Mouse (Mus musculus) hindbrain, embryonic 16.5 days (tissue): ENCODE data around the gene Cby3. TPM values are rescaled to one million over a fixed set of nuclear protein-coding genes. Genes with fewer than 3 reads are reported as not detected.
A peak's percentile ranks its signal among the peaks of the same experiment; 100 is the strongest.
"Not testable (repeated sequence)": the region's sequence is repeated elsewhere in the genome, so short reads cannot be mapped to it uniquely, and the experiment has no call there.

Source experiments
- ATAC-seq: fragments of 200-750 bp; cut with Nextera tagmentation; 2 replicates; pipeline ENCODE4 v1.8.0; 2017; ENCODE audit warnings: moderate TSS enrichment, moderate library complexity
- H3K27ac ChIP-seq: fragments of 300-500 bp; sonication (generic); 2 replicates; pipeline ENCODE4 v1.5.1; 2014; ENCODE audit warnings: low read depth, mild to moderate bottlenecking, control low read depth, low read length, moderate library complexity
- H3K27me3 ChIP-seq: fragments of 300-500 bp; sonication (generic); replicated peaks from 2 replicates; pipeline ENCODE4 v1.6.1; 2014; ENCODE audit warnings: low read length; ENCODE audit not compliant: control insufficient read depth, insufficient read depth
- H3K36me3 ChIP-seq: fragments of 300-500 bp; sonication (generic); 2 replicates; pipeline ENCODE4 v1.6.1; 2014; ENCODE audit warnings: mild to moderate bottlenecking, low read length, moderate library complexity, mixed read lengths; ENCODE audit not compliant: control insufficient read depth, insufficient read depth
- H3K4me1 ChIP-seq: fragments of 300-500 bp; sonication (generic); 2 replicates; pipeline ENCODE4 v1.6.1; 2014; ENCODE audit warnings: low read depth, low read length; ENCODE audit not compliant: control insufficient read depth, insufficient read depth
- H3K4me2 ChIP-seq: fragments of 300-500 bp; sonication (generic); 2 replicates; pipeline ENCODE4 v1.6.1; 2014; ENCODE audit warnings: mild to moderate bottlenecking, low read length, control low read depth, moderate library complexity
- H3K4me3 ChIP-seq: fragments of 300-500 bp; sonication (generic); 2 replicates; pipeline ENCODE4 v1.5.1; 2014; ENCODE audit warnings: mild to moderate bottlenecking, low read length, control low read depth, moderate library complexity
- H3K9ac ChIP-seq: fragments of 300-500 bp; sonication (generic); 2 replicates; pipeline ENCODE4 v1.6.1; 2014; ENCODE audit warnings: low read depth, mild to moderate bottlenecking, control low read depth, low read length, moderate library complexity
- H3K9me3 ChIP-seq: fragments of 300-500 bp; sonication (generic); 2 replicates; pipeline ENCODE4 v1.6.1; 2014; ENCODE audit warnings: mild to moderate bottlenecking, low read length, moderate library complexity; ENCODE audit not compliant: control insufficient read depth
- WGBS: fragments of 180-500 bp; shearing (Covaris S2); extraction: QIAGEN DNeasy Blood & Tissue Kit; methylation state at CpG from one replicate; pipeline ENCODE4 v1.1.7; 2014; 5-methylcytosine and 5-hydroxymethylcytosine counted together
- polyA plus RNA-seq: library from polyadenylated mRNA; unstranded; fragments of >200 nt; fragmentation: Nextera tagmentation; extraction: Ambion mirVana; gene quantifications from 2 replicates; pipeline ENCODE4 v1.2.1, GENCODE M21; 2015

Gene Cby3
- polyA plus RNA-seq: 0.86 and 2.6 TPM in 2 replicates

DNA sequence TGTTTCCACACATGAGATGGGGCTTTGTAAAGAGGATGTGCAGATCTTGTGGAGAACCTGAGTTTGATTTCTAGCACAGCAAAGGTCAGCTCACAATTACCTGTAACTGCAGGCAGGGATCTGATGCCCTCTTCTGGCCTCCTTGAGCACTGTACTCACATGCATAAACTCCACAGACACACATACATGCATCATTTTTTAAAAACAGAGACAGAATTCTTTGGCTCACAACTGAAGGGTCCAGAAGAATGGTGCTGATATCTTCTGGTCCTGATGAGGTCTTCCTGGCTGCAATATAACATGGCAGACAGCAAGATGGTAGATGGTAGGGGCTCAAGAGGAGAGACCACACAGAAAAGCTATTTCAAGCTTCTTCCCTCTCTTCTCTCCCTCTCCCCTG lies at the start of gene Cby3:
Gene Cby3 (plus strand): TSS at position 301 of the 400 bp plus-strand sequence.
- Histone ChIP-seq H3K4me2 (no peak within 1 kb of the TSS), H3K4me1 (peaks cover 3% of the 10 kb centered on the region; the same call in 1 of the 2 replicates), H3K36me3 (no peaks in the 10 kb centered on the region), H3K27ac (no peak within 1 kb of the TSS), H3K9me3 (no peaks in the 10 kb centered on the region), H3K9ac (no peak within 1 kb of the TSS), H3K27me3 (no peaks in the 10 kb centered on the region), H3K4me3 (no peak within 1 kb of the TSS)
- ATAC-seq: no peak

DNA sequence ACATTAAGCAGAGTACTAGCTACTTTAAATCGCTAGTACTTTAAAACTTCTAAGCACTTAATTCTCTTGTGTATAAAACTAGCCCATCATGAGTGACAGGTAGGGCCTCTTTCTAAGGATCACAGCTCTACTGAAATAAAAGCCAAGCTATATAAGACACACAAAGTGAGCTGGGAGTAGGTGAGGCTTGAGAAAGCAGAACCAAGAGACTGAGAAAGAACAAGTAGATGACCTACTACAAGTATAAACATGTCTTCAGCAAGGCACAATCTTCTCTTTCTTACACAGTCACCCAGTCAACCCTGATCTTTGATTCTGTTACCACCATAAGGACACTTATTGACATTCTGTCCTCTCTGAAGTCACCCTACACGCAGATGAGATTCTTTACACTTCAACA lies 41.5 kb upstream of the Cby3 start:
- Histone ChIP-seq H3K4me3 (no peak overlapping the region), H3K27ac (no peak overlapping the region), H3K9me3 (no peaks in the 10 kb centered on the region), H3K36me3 (peaks cover 14% of the 10 kb centered on the region), H3K4me1 (no peaks in the 10 kb centered on the region), H3K27me3 (no peaks in the 10 kb centered on the region), H3K9ac (no peak overlapping the region), H3K4me2 (no peak overlapping the region)
- ATAC-seq: no peak
- WGBS: 88% methylated on average over 2 of the region's 2 CpGs

DNA sequence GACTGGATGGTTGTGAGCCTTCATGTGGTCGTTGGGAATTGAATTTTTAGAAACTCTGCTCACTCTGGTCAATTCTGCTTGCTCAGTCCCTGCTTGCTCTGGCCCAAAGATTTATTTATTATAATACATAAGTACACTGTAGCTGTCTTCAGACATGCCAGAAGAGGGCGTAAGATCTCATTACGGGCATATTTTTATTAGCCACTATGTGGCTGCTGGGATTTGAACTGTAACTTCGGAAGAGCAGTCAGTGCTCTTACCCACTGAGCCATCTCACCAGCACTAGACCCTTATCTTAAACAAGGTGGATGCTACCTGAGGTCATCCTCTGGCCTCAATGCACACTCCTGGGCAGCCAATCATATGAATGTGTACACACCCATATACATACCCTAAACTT lies 34.9 kb upstream of the Cby3 start:
- not testable (repeated sequence) for H3K9me3 ChIP-seq, H3K9ac ChIP-seq, H3K4me2 ChIP-seq, H3K27me3 ChIP-seq, ATAC-seq, H3K4me3 ChIP-seq, H3K36me3 ChIP-seq, H3K27ac ChIP-seq
- H3K4me1 ChIP-seq: peaks cover 19% of the 10 kb centered on the region
- WGBS: 86% methylated on average over 4 of the region's 4 CpGs

GRCm38 (mm10) chr11:50321239-50321638 lies 33.0 kb upstream of the Cby3 start:
- Histone ChIP-seq H3K27me3 (no peaks in the 10 kb centered on the region), H3K4me3 (no peak overlapping the region), H3K27ac (no peak overlapping the region), H3K4me1 (peaks cover 22% of the 10 kb centered on the region), H3K9ac (no peak overlapping the region), H3K9me3 (no peaks in the 10 kb centered on the region), H3K36me3 (peaks cover 3% of the 10 kb centered on the region; the same call in 1 of the 2 replicates), H3K4me2 (no peak overlapping the region)
- 93% methylated on average over 6 of the region's 6 CpGs for WGBS
- ATAC-seq: no peak

GRCm38 (mm10) chr11:50322345-50322744 lies 31.9 kb upstream of the Cby3 start:
- H3K9me3 ChIP-seq: no peaks in the 10 kb centered on the region
- H3K4me1 ChIP-seq: peaks cover 25% of the 10 kb centered on the region
- H3K27ac ChIP-seq: no peak overlapping the region
- H3K4me2 ChIP-seq: no peak overlapping the region
- no peaks in the 10 kb centered on the region for H3K27me3 ChIP-seq
- no peak overlapping the region for H3K4me3 ChIP-seq
- no peak overlapping the region for H3K9ac ChIP-seq
- no peak for ATAC-seq
- H3K36me3 ChIP-seq: peaks cover 3% of the 10 kb centered on the region; the same call in 1 of the 2 replicates

DNA sequence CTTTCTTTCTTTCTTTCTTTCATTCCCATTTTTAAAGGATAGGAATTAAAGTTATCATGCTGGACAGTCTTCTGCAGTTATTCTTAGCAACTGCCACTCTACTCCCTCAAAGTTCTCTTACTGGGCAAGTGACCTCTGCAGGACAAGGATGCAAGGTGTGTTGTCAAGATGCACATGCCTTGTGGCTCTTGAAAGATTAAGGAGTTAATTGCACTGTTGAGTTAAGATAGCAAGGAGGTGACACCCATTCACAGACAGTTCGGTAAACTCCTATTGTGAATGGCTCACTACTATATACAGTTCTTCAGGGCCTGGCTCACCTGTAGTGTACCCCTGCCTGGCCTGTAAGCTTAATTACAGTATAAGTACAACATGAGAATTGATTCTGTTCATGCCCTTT lies 30.4 kb upstream of the Cby3 start:
- H3K36me3 ChIP-seq: peaks cover 3% of the 10 kb centered on the region; the same call in 1 of the 2 replicates
- no peak for ATAC-seq
- peak overlapping the region; percentile 82 for H3K4me2 ChIP-seq
- WGBS: 45% methylated on average over 1 of the region's 1 CpGs
- 0 out of 2 replicates have a peak overlapping the region, but pooled peaks have one; percentile 14 for H3K9ac ChIP-seq
- H3K4me1 ChIP-seq: peaks cover 25% of the 10 kb centered on the region
- H3K9me3 ChIP-seq: no peaks in the 10 kb centered on the region
- peak overlapping the region; percentile 71 for H3K4me3 ChIP-seq
- no peaks in the 10 kb centered on the region for H3K27me3 ChIP-seq
- no peak overlapping the region for H3K27ac ChIP-seq

- WGBS: 2% methylated on average over 34 of the region's 34 CpGs
- Histone ChIP-seq H3K36me3 (no peaks in the 10 kb centered on the region), H3K4me3 (peak overlapping the region; percentile 71), H3K9ac (peak overlapping the region; percentile 88), H3K27me3 (no peaks in the 10 kb centered on the region), H3K27ac (peak overlapping the region; percentile 89), H3K9me3 (no peaks in the 10 kb centered on the region), H3K4me1 (peaks cover 25% of the 10 kb centered on the region), H3K4me2 (peak overlapping the region; percentile 82)
- ATAC-seq: peak; percentile 77
Observed at GRCm38 (mm10) chr11:50324751-50325471, 29.4 kb upstream of the Cby3 start.

- Histone ChIP-seq H3K4me1 (peaks cover 25% of the 10 kb centered on the region), H3K27me3 (no peaks in the 10 kb centered on the region), H3K4me3 (peak within 1 kb of the TSS; percentile 71), H3K27ac (peak within 1 kb of the TSS; percentile 89), H3K9ac (peak within 1 kb of the TSS; percentile 88), H3K9me3 (no peaks in the 10 kb centered on the region), H3K36me3 (no peaks in the 10 kb centered on the region), H3K4me2 (peak within 1 kb of the TSS; percentile 82)
- under 1% methylated on average over 62 of the region's 64 CpGs for WGBS
- peak; percentile 99 for ATAC-seq
Observed at GRCm38 (mm10) chr11:50325496-50326301, 28.6 kb upstream of the Cby3 start, which contains the start of gene Canx. Gene Canx (minus strand): TSS chr11:50325673.

GRCm38 (mm10) chr11:50326302-50326966 lies 27.8 kb upstream of the Cby3 start:
- Histone ChIP-seq H3K4me2 (peak overlapping the region; percentile 62), H3K4me1 (peaks cover 25% of the 10 kb centered on the region), H3K9me3 (no peaks in the 10 kb centered on the region), H3K4me3 (peak overlapping the region; percentile 71), H3K27me3 (no peaks in the 10 kb centered on the region), H3K9ac (peak overlapping the region; percentile 81), H3K27ac (peak overlapping the region; percentile 83), H3K36me3 (no peaks in the 10 kb centered on the region)
- WGBS: 4% methylated on average over 7 of the region's 7 CpGs
- no peak for ATAC-seq
